Mouse (Mus musculus) heart, adult 9 months (tissue): ENCODE results near the gene Chst8.

Experiments
- DNase-seq, 2 experiments: peaks; one replicate each; pipeline ENCODE4 v3.0.0; 2022; ENCODE audit warnings: low spot score in 2 of 2

Gene Chst8

GRCm38 (mm10) chr7:34752151-34752762, 60.3 kb downstream of the Chst8 start:
- peak; percentile 38 to 62 for DNase-seq

- no peak for DNase-seq
These were observed 62.2 kb downstream of the Chst8 start for GRCm38 (mm10) chr7:34750350-34750749.

- DNase-seq = no peak
These were observed 62.8 kb downstream of the Chst8 start for GRCm38 (mm10) chr7:34749753-34750152.

GRCm38 (mm10) chr7:34748501-34748900, 64.0 kb downstream of the Chst8 start:
- no peak for DNase-seq

- DNase-seq = no peak
These were observed 64.8 kb downstream of the Chst8 start for GRCm38 (mm10) chr7:34747661-34748060.

GRCm38 (mm10) chr7:34746586-34746985, 65.9 kb downstream of the Chst8 start:
- no peak for DNase-seq

- DNase-seq = peak; percentile 79 to 85
These were observed 66.3 kb downstream of the Chst8 start for GRCm38 (mm10) chr7:34746165-34746564.

GRCm38 (mm10) chr7:34745426-34745825, 67.1 kb downstream of the Chst8 start:
- DNase-seq = no peak

- no peak for DNase-seq
These were observed 67.5 kb downstream of the Chst8 start for GRCm38 (mm10) chr7:34744994-34745393.

GRCm38 (mm10) chr7:34743411-34744085, 69.0 kb downstream of the Chst8 start:
- no peak for DNase-seq

GRCm38 (mm10) chr7:34739371-34739770, 73.1 kb downstream of the Chst8 start:
- no peak for DNase-seq

GRCm38 (mm10) chr7:34737206-34737605, 75.3 kb downstream of the Chst8 start:
- DNase-seq = no peak

- DNase-seq = no peak
These were observed 78.2 kb downstream of the Chst8 start for GRCm38 (mm10) chr7:34734348-34734747.

- DNase-seq = no peak
These were observed 83.6 kb downstream of the Chst8 start for GRCm38 (mm10) chr7:34728931-34729330.

GRCm38 (mm10) chr7:34725206-34725605, 87.3 kb downstream of the Chst8 start:
- no peak for DNase-seq

GRCm38 (mm10) chr7:34722551-34723230, 89.8 kb downstream of the Chst8 start:
- no peak for DNase-seq

GRCm38 (mm10) chr7:34722151-34722550, 90.4 kb downstream of the Chst8 start:
- DNase-seq = no peak

GRCm38 (mm10) chr7:34721650-34722048, 90.9 kb downstream of the Chst8 start:
- peak; percentile 15 to 32 for DNase-seq

GRCm38 (mm10) chr7:34720882-34721649, 91.4 kb downstream of the Chst8 start:
- DNase-seq = no peak

- peak; percentile 11 to 35 for DNase-seq
These were observed 92.9 kb downstream of the Chst8 start for GRCm38 (mm10) chr7:34719599-34719998.

GRCm38 (mm10) chr7:34718651-34719050, 93.9 kb downstream of the Chst8 start:
- peak; percentile 61 to 67 for DNase-seq

GRCm38 (mm10) chr7:34717161-34717810, 95.2 kb downstream of the Chst8 start:
- DNase-seq = no peak
